Mouse (Mus musculus): ENCODE data around the gene Morn4.

Gene Morn4

DNA sequence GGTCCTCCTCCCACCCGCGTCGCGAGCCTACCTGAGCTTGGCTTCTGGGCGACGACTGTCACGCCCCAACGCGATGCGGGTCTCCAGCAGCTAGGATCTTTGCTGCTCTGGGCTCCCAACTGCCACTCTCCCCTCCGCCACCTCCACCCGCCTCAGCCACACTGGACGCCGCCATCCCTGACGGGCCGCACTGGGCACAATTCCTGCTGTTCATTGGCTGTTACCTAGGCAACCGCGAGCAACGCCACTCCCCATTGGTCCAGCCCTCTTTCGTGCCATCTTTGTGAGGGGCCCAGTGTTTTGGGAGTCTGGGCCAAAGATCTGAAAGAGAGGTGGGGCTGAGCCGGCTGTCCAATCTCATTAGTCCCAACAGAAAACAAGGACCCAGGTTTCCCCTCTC is at the start of gene Morn4:
Gene Morn4 (minus strand): TSS at position 192 of the 400 bp plus-strand sequence.
- peak; percentile 63 for DNase-seq (ENCODE audit: low spot score)

DNA sequence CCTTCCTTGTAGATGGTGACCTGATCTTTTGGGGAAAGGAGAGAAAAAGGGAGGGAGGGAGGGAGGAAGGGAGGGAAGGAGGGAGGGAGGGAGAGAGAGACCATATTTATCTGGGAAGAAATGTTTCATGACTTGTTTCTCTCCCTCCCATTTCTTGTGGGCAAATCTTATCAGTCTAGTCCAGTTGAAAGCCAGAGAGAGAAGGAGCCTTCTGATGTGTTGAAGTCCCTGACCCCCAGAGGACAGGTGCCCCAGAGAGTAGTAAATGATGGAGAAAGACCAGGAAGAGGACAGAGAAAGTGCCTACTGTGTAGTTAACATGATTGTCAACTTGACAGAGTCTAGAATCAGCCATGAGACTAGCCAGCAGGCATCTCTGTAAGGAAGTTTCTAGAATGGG is 48.9 kb upstream of the Morn4 start:
- no peak for DNase-seq (ENCODE audit: low spot score)

DNA sequence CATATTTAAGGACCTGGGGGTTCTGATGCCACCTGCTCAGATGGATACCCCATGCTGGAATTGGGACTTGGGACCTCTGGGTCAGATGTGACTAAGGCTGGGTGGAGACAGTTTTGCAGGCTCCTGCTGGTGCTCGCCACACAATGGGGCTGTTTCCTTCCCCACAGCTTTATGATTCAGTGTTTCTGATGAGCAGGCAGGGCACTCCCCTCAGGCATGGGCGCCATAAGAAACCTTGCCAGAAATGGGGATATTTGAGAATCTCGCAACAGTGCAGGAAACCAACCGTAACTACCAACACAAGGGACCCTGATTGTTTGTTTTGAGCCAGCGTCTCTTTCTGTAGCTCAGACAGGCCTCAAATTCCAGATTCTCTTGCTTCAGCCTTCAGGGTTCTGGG is 44.9 kb upstream of the Morn4 start:
- no peak for DNase-seq (ENCODE audit: low spot score)

GRCm38 (mm10) chr19:42130294-42130606 is 44.1 kb upstream of the Morn4 start:
- no peak for DNase-seq (ENCODE audit: low spot score)

GRCm38 (mm10) chr19:42129509-42130293 is 43.5 kb upstream of the Morn4 start:
- no peak for DNase-seq (ENCODE audit: low spot score)

- DNase-seq (ENCODE audit: low spot score) = peak; percentile 97
Measured at GRCm38 (mm10) chr19:42128787-42129508, 42.8 kb upstream of the Morn4 start, which contains the start of gene Avpi1. Gene Avpi1 (minus strand): TSS chr19:42129059.

DNA sequence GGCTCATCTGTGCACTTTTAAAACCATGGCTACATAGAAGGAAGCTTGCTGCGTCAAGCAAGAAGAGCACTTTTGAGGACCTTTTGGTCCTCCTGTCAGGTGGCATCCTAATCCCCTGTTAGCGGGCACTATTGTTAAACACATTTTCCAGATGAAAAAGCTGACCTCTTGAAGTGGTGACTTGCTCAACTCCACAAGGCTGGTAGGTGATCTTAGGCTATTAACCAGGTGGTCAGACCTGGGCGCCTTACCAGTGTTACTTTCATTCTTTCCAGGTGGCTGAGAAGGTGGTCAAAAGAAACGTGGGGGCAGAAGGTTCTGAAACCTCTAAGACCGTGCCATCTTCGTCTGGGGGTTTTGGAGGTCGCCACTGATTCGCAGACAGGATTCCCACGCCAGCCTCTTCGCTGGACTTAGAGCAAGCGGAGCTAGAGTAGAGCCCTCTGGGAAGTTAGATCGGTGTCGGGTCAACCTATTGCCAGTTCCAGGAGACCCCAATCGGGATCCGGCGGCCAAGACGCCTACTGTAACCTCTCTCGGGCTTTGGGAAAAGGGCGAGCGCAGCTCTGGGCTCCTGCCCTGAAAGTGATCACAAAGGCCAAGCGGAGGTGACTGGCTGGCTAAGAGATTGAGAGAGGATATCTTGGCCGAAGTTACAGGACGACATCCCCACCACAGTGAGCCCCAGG is 42.0 kb upstream of the Morn4 start:
- DNase-seq (ENCODE audit: low spot score) = no peak

- DNase-seq (ENCODE audit: low spot score) = no peak
Measured at GRCm38 (mm10) chr19:42127024-42127423, 40.9 kb upstream of the Morn4 start.

DNA sequence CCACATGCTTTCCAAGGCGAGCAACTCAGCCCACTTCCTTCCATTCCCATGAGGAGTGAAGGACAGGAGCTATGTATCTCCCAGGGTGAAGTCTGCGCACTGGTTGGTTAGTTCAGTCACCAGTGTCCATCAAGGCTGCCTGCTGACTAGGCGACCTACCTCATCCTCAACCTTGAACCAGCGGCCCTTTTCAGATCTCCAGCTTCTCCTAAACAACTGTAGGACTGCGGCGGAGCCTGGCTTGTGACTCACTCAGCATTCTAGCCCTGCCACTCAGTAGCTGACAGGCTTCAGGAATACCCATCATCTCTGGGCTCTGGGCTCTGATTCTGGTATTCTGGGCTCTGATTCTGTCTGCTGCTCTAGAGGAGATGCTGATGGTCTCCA is 40.1 kb upstream of the Morn4 start:
- DNase-seq (ENCODE audit: low spot score) = no peak

GRCm38 (mm10) chr19:42125501-42126218 is 39.5 kb upstream of the Morn4 start:
- no peak for DNase-seq (ENCODE audit: low spot score)

- no peak for DNase-seq (ENCODE audit: low spot score)
Measured at GRCm38 (mm10) chr19:42124684-42125083, 38.5 kb upstream of the Morn4 start.

GRCm38 (mm10) chr19:42120451-42120850 is 34.3 kb upstream of the Morn4 start:
- DNase-seq (ENCODE audit: low spot score) = no peak

- no peak for DNase-seq (ENCODE audit: low spot score)
Measured at GRCm38 (mm10) chr19:42118596-42118995, 32.4 kb upstream of the Morn4 start.

DNA sequence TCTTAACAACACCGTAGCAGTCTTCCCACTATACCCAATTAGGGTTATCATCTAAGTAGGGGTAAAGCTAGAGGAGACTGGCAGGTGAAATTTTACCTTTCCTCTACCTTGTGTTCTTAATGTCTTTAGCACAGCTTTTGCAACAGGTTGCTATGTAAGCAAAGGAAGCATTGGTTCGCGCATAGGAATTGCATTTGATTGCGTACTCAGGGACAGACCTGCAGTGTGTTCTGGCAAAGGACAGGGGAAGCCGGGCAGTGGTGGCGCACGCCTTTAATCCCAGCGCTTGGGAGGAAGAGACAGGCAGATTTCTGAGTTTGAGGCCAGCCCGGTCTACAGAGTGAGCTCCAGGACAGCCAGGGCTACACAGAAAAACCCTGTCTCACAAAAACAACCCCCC is 32.0 kb upstream of the Morn4 start:
- DNase-seq (ENCODE audit: low spot score) = no peak

DNA sequence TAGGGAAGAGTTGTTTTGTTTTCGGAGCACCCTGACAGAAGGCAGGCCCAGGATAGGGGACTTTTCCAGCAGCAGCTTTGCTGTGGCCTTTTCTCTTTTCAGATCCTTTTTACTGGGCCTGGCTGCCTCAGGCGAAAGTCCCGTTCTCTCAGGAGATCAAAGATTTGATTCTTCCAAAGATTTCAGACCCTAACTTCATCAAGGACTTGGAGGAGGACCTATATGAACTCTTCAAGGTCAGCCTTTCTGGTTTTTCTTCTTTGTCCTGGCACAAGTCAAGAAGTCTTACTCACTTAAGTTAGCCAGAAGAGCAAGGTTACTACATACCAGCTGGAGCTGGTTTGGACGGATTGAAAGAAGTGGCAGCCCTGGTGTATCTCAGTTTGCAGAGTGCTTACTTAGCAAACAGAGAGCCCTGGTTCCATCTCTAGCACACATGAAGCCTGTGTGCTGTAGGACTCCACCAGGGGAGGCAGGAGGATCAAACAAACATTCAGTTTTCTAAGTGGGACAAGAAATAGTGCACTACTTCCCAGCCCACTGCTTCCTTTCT is 29.7 kb upstream of the Morn4 start:
- DNase-seq (ENCODE audit: low spot score) = no peak

DNA sequence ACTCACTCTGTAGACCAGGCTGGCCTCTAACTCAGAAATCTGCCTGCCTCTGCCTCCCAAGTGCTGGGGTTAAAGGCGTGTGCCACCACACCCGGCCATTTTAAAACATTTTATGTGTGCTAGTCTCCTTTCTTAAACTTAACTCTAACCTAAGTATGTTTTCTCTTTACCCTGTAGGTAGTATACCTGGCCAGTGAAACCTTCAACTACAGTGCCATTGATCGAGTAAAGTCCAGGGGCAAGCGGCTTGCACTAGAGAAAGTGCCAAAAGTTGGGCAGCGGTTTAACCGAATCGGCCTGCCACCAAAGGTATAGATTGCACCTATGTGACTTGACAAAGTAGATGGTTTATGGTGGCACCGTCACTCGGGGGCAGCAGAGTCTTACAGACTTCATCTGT is 18.5 kb upstream of the Morn4 start:
- no peak for DNase-seq (ENCODE audit: low spot score)

DNA sequence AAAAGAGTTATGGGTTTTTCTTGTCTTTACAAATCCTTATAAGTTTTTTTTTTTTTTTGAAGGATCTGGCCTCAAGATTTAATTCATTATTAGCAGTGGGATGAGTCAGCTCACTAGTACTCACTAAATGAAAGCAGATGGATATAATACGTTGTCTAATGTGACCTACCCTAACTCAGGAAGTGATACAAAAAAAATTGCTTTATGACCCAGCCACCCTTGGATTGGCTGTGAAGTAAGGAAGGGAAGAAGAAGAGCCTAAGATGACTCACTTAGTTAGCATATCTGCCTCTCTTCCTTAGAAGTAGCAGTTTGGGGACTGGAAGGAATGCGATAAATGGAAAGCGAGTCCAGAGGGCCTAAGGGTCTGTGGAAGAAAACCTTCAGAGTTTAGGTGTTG is 13.2 kb upstream of the Morn4 start:
- DNase-seq (ENCODE audit: low spot score) = no peak

DNA sequence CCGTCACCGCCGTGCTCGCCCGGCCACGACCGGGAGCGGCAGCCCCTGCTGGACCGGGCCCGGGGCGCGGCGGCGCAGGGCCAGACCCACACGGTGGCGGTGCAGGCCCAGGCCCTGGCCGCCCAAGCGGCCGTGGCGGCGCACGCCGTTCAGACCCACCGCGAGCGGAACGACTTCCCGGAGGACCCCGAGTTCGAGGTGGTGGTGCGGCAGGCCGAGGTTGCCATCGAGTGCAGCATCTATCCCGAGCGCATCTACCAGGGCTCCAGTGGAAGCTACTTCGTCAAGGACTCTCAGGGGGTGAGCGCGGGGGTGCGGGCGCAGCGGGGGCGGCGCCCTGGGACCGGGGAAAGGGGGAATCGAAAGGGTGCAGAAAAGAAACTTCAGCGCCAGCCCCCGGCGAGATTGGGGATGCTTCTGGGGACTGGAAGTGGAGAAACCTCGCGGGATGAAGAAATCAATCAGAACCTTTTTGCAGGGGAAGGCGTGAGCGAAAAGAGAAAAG is 4.5 kb upstream of the Morn4 start:
- DNase-seq (ENCODE audit: low spot score) = no peak

DNA sequence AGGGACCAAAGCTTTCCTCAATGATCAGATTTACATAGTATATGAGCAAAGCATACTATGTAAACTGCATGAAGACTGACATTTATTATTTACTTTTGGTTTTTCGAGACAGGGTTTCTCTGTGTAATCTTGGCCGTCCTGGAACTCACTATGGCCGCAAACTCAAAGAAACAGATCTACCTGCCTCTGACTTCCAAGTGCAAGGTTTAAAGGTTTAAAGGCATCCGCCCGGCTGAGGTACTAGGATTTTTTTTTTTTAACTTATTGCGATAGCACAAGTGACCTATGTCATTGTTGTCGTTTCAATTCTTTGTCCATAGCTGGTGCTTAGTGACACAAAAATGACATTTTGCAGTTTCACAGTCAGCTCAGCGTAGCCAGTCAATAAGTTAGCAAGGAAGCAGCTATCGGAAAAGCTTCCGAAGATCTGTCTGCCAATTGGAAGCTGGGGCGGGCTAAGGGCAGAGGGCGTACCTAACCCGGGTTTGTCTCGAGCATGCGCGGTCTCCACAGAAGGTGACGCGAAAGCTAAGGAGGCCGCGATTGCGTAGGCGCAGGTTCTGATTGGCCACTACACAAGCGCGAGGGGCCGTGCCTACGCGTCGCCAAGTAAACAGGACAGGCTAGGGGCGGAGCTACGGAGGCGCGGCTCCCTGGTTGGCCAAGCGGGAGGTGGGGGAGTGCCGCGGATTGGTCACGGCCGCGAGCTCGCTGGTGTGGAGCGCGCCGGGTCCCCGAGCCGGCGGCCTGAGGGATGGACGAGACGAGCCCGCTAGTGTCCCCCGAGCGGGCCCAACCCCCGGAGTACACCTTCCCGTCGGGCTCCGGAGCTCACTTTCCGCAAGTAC is 3.8 kb upstream of the Morn4 start, which contains the start of gene Pi4k2a:
Gene Pi4k2a (plus strand): TSS at position 723 of the 848 bp plus-strand sequence.
- peak; percentile 94 for DNase-seq (ENCODE audit: low spot score)

DNA sequence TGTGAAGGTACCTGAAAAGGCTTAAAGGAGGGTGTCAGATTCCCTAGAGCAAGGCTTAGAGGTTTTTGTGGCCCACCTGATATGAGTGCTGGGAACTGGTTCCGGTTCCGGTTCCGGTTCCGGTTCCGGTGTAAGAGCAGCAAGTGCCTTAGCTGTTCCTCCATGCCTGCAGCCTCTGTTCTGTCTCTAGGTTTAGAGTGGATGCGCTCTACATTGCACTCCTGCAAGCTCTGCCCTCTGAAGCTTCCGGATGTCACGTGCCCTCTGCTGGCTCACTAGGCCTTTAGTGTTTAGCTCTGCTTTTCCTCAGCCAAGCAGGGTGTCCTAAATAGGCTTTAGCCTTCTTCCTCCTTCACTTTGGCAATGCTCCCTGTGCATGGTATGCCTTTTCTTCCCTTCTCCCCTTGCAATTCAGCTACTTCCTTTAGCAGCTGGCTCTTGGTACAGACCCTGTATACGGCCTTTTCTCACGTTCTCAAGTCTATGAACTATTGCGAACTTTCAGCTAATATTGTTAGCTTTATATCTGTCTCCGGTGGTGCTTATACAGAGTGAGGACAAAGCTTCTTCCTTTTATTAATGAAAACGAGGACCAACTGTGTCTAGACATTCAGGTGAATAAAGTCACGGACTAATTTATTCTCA is 3.1 kb upstream of the Morn4 start:
- peak; percentile 32 for DNase-seq (ENCODE audit: low spot score)
